Mouse (Mus musculus): Measurements from ENCODE around the gene Ift122. TPM values are rescaled to one million over a fixed set of nuclear protein-coding genes. Genes with fewer than 3 reads are reported as not detected.

Gene Ift122
- polyA plus RNA-seq, 1 experiment from 2014 or later = 2.2 TPM

DNA sequence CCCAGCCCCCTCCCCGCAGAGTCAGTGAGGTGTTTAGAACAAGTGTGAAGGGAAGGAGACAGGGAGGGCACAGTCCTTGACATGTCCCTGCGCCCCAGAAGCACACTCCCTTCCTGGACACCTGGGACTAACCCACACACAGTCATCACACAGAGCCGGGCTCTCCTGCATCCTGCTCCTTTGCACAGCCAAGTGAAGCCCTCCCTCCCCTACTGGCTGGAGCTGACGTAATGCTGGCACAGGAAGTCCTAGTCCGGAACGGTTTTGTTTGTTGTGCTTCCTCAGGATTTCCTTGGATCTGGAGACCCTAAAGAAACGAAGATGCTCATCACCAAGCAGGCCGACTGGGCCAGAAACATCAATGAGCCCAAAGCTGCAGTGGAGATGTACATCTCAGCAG is 56.7 kb downstream of the Ift122 start:
- Histone ChIP-seq H3K4me3 (replicated peaks) (no peak overlapping the region), H3K4me2 (no peak overlapping the region), H3K27ac (replicated peaks) (no peak overlapping the region), H3K9me3 (replicated peaks) (no peaks in the 10 kb centered on the region), H3K36me3 (replicated peaks) (no peaks in the 10 kb centered on the region), H3K27me3 (no peaks in the 10 kb centered on the region), H3K4me1 (replicated peaks) (peaks cover 29% of the 10 kb centered on the region), H3K9ac (no peak overlapping the region)
- WGBS (ENCODE audit: insufficient replicate concordance) = 28% methylated on average over 8 of the region's 8 CpGs
- peak; percentile 32; the same call in 1 of the 2 replicates for ATAC-seq (ENCODE audit: insufficient read depth)

DNA sequence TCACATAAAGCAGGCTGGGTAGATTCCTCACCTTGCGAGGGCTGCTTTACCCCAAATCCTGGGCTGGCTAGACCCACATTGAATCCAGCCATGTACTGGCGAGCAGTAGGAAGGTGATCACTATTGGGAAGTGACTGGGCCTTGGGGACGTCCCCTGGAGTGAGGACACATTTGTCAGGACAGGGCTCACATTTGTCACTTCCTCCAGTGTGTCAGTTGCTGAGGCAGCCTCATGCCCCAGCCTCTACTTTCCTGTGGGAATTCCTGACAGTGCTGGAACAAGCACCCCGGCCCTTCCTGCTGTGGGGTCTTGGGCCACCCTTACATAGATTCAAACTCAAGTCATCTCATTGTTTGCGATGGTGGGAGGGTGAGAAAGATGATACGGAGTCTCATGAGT is 58.5 kb downstream of the Ift122 start:
- Histone ChIP-seq H3K27me3 (no peaks in the 10 kb centered on the region), H3K4me1 (replicated peaks) (peaks cover 29% of the 10 kb centered on the region), H3K9me3 (replicated peaks) (no peaks in the 10 kb centered on the region), H3K9ac (no peak overlapping the region), H3K4me3 (replicated peaks) (no peak overlapping the region), H3K4me2 (no peak overlapping the region), H3K36me3 (replicated peaks) (no peaks in the 10 kb centered on the region), H3K27ac (replicated peaks) (no peak overlapping the region)
- 62% methylated on average over 6 of the region's 6 CpGs for WGBS (ENCODE audit: insufficient replicate concordance)
- no peak for ATAC-seq (ENCODE audit: insufficient read depth)

DNA sequence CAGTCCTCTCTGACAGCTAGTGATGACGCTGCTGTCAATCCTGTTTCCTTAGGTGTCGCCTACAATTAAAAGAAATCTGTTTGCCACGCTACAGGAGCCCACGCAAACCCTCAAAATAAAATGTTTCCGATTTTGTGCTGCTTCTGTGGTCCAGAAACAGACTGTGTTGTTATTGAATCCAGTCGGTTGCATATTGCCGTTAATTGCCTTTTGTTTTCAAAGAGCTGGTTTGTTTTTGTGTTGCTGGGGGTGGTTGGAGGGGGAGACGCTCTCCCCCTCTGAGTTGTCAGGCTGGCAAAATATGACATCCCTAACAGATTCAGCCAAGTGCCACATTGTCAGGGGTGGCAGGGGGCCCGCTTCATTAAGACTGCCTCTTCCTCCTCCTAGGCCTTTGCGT is 60.2 kb downstream of the Ift122 start:
- Histone ChIP-seq H3K36me3 (replicated peaks) (no peaks in the 10 kb centered on the region), H3K4me2 (no peak overlapping the region), H3K9me3 (replicated peaks) (no peaks in the 10 kb centered on the region), H3K4me3 (replicated peaks) (no peak overlapping the region), H3K27me3 (no peaks in the 10 kb centered on the region), H3K9ac (no peak overlapping the region), H3K4me1 (replicated peaks) (peaks cover 27% of the 10 kb centered on the region), H3K27ac (replicated peaks) (no peak overlapping the region)
- WGBS (ENCODE audit: insufficient replicate concordance) = 72% methylated on average over 10 of the region's 10 CpGs
- ATAC-seq (ENCODE audit: insufficient read depth) = no peak

DNA sequence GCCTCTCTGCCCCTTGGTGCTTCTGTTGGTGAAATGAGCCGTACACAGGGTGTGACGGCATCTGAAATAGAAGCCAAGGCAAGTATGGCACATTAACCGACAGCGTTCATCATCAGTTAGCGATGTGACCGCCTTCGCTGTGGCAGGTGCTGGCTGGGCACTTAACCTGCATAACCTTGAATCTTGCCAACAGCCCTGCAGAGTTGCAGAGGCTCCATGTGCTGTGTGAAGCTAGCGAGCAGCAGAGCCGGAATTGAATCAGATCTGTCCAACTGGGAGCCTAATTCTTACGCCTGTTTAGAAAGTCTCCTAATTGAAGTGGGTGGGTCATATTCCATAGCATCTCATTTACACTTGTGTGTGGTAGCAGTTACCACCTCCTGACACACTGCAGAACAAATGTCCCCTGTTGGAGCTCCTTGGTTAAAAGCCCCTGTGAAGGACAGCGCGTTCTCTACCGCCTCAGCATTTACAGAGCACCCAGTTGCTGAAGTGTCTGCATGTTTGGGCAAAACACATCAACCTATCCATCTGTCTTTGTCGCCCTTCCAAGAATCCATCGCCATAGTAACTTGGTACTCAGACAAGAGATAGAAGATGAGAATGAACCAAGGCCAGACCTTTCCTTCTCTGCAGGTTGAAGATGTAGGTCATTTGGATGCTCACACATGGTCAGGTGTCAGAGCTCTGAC is 61.4 kb downstream of the Ift122 start:
- no peak overlapping the region for H3K27ac ChIP-seq (replicated peaks)
- no peak overlapping the region for H3K4me3 ChIP-seq (replicated peaks)
- WGBS (ENCODE audit: insufficient replicate concordance) = 83% methylated on average over 15 of the region's 15 CpGs
- no peaks in the 10 kb centered on the region for H3K9me3 ChIP-seq (replicated peaks)
- no peaks in the 10 kb centered on the region for H3K27me3 ChIP-seq
- no peaks in the 10 kb centered on the region for H3K36me3 ChIP-seq (replicated peaks)
- no peak overlapping the region for H3K9ac ChIP-seq
- ATAC-seq (ENCODE audit: insufficient read depth) = no peak
- no peak overlapping the region for H3K4me2 ChIP-seq
- peaks cover 18% of the 10 kb centered on the region; the same call in 1 of the 2 replicates for H3K4me1 ChIP-seq (replicated peaks)

DNA sequence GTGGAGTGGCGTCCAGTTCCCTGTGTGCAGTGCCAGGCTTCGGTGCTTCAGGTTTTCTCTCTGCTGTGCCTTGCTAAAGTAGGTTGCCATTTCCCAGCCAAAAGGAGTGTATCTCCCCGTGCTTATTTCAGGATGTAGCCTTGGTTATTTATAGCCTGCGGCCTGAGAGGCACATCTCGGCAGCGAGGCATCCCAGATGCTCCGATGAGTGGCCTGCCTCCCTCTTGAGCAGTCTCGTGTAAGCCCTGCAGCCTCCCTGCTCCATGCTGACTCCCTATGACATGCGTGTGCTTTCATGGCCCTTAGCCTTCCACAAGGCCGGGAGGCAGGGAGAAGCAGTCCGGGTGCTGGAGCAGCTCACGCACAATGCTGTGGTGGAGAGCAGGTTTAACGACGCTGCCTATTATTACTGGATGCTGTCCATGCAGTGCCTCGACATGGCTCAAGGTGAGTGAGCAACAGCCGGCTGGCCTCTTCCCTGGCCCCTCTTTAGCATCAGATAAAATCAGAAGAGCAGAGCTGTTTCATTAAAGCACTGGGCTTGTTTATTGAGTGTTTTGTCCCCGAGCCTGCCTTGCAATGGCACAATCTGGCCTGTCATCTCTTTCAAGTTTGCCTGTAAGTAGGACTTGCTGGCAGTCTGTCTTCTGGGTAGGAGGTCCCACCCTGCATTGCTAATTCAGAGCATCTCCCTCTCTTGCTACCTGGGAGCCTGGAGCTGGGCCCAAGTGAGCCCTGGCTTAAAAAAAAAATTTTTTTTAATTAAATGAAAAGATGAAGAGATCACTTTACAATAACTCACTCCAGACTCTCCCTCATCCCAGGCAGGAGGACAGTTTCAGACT is 62.6 kb downstream of the Ift122 start:
- 0 out of 2 replicates have a peak, but pooled peaks cover 9% of the 10 kb centered on the region for H3K4me1 ChIP-seq (replicated peaks)
- no peak overlapping the region for H3K27ac ChIP-seq (replicated peaks)
- ATAC-seq (ENCODE audit: insufficient read depth) = no peak
- 43% methylated on average over 17 of the region's 17 CpGs for WGBS (ENCODE audit: insufficient replicate concordance)
- H3K27me3 ChIP-seq = no peaks in the 10 kb centered on the region
- H3K4me2 ChIP-seq = no peak overlapping the region
- H3K9ac ChIP-seq = no peak overlapping the region
- no peak overlapping the region for H3K4me3 ChIP-seq (replicated peaks)
- no peaks in the 10 kb centered on the region for H3K36me3 ChIP-seq (replicated peaks)
- H3K9me3 ChIP-seq (replicated peaks) = no peaks in the 10 kb centered on the region

DNA sequence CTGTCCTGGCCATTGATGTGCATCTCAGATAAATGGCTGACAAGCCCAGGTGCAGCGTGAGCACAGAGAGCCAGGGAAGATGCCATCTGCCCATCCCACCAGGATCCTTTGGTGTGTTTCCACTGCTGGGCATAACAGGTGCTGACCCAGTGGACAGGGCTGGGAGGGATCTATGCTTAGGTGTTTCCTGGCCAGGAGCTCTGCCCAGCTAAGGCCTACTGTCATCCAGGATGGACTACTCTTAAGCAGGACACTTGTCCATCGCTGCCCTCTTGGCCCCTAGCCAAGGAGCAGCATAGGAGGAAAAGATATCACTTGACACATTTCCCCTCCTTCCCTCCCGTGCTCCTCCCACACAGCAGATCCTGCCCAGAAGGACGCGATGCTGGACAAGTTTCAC is 63.3 kb downstream of the Ift122 start:
- 67% methylated on average over 5 of the region's 5 CpGs for WGBS (ENCODE audit: insufficient replicate concordance)
- H3K4me2 ChIP-seq = no peak overlapping the region
- H3K9me3 ChIP-seq (replicated peaks) = no peaks in the 10 kb centered on the region
- no peaks in the 10 kb centered on the region for H3K27me3 ChIP-seq
- H3K27ac ChIP-seq (replicated peaks) = no peak overlapping the region
- 0 out of 2 replicates have a peak, but pooled peaks cover 9% of the 10 kb centered on the region for H3K4me1 ChIP-seq (replicated peaks)
- no peaks in the 10 kb centered on the region for H3K36me3 ChIP-seq (replicated peaks)
- no peak overlapping the region for H3K4me3 ChIP-seq (replicated peaks)
- no peak for ATAC-seq (ENCODE audit: insufficient read depth)
- no peak overlapping the region for H3K9ac ChIP-seq

DNA sequence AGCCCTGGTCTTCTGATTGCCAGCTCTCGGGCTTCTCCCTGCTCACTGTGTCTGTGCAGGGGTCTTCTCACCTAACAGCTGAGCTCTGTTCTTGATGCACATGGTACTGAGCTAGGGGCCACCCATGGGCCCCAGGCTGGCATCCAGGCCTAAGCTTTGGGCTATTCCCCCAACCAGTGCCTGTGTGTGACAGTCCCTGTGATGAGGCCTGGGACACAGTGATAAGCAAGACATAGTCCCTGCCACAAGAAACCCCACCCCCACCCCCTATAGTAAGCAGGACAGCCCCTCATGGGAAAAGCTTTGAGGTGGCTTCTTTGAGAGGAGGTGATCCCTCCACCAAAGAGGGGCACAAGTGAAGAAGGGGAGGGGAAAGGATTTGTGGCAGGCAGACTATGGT is 65.3 kb downstream of the Ift122 start:
- H3K4me1 ChIP-seq (replicated peaks) = 0 out of 2 replicates have a peak, but pooled peaks cover 9% of the 10 kb centered on the region
- no peaks in the 10 kb centered on the region for H3K36me3 ChIP-seq (replicated peaks)
- H3K4me3 ChIP-seq (replicated peaks) = no peak overlapping the region
- no peak; the same call in 1 of the 2 replicates for ATAC-seq (ENCODE audit: insufficient read depth)
- WGBS (ENCODE audit: insufficient replicate concordance) = 52% methylated on average over 1 of the region's 1 CpGs
- no peaks in the 10 kb centered on the region for H3K9me3 ChIP-seq (replicated peaks)
- H3K9ac ChIP-seq = no peak overlapping the region
- H3K27ac ChIP-seq (replicated peaks) = no peak overlapping the region
- H3K4me2 ChIP-seq = no peak overlapping the region
- H3K27me3 ChIP-seq = no peaks in the 10 kb centered on the region

DNA sequence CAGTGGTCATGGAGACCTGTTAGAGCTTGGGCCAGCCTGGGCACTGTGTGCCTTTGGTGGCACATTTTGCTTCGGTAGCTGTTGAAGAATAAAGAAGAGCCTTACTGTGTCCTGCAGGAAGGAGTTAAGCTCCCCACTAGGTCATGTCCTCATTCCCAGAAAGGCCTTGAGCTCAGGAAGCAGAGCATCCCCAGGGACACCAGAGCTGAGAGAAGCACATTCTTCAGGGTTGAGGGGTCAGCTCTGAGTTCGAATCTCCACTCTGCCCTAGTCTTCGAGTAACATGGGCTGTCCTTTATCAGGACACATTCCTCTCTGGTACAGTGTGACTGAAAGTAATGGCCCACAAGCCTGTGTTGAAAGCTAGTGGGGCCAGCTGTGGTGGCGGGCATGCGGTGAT is 66.6 kb downstream of the Ift122 start:
- H3K27me3 ChIP-seq = no peaks in the 10 kb centered on the region
- H3K4me1 ChIP-seq (replicated peaks) = 0 out of 2 replicates have a peak, but pooled peaks cover 9% of the 10 kb centered on the region
- WGBS (ENCODE audit: insufficient replicate concordance) = 69% methylated on average over 5 of the region's 5 CpGs
- ATAC-seq (ENCODE audit: insufficient read depth) = no peak
- no peak overlapping the region for H3K4me2 ChIP-seq
- H3K9ac ChIP-seq = no peak overlapping the region
- no peaks in the 10 kb centered on the region for H3K9me3 ChIP-seq (replicated peaks)
- no peak overlapping the region for H3K27ac ChIP-seq (replicated peaks)
- no peak overlapping the region for H3K4me3 ChIP-seq (replicated peaks)
- H3K36me3 ChIP-seq (replicated peaks) = no peaks in the 10 kb centered on the region

DNA sequence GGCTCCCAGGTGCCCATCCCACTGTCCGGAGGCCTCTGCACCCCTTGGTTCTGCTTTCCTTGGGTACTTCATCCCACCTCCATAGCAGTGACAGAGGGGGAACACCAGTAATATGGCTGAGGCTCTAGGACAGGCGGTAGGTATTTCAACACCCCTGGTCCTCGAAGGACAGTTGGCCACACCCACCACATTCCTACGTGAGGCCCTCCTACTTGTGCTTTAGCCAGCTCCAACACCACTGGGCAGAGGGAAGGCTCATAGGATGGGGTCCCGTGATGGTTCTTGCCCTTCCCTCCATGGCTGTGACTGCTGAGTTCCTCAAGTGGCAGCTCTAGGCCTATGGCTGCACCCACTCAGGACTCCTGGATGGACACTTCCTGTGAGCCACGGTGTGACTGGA is 71.6 kb downstream of the Ift122 start:
- Histone ChIP-seq H3K4me1 (replicated peaks) (no peaks in the 10 kb centered on the region), H3K36me3 (replicated peaks) (no peaks in the 10 kb centered on the region), H3K9ac (no peak overlapping the region), H3K27ac (replicated peaks) (no peak overlapping the region), H3K4me3 (replicated peaks) (no peak overlapping the region), H3K9me3 (replicated peaks) (no peaks in the 10 kb centered on the region), H3K4me2 (no peak overlapping the region), H3K27me3 (no peaks in the 10 kb centered on the region)
- WGBS (ENCODE audit: insufficient replicate concordance) = 46% methylated on average over 6 of the region's 6 CpGs
- ATAC-seq (ENCODE audit: insufficient read depth) = no peak

DNA sequence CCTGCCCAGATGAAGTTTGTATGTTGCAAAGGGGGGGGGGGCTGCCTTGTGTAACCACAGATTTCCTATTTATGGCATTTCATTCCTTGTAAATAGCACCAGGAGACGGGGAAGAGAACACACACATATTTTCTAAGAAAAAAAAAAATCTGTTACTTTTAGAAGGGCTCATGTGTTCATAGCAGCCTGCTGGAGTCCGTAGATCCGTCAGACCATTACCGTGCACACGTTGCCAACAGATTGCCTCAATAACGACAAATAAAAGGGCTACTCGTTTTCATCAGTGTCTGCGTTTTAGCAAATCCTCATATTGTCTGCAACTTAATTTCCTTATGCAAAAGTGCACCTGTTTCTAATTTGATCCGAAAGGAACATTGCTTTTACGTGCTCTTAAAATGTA is 73.1 kb downstream of the Ift122 start:
- Histone ChIP-seq H3K36me3 (replicated peaks) (no peaks in the 10 kb centered on the region), H3K4me1 (replicated peaks) (no peaks in the 10 kb centered on the region), H3K4me3 (replicated peaks) (no peak overlapping the region), H3K9me3 (replicated peaks) (no peaks in the 10 kb centered on the region), H3K27me3 (no peaks in the 10 kb centered on the region), H3K4me2 (no peak overlapping the region), H3K27ac (replicated peaks) (no peak overlapping the region), H3K9ac (no peak overlapping the region)
- no peak for ATAC-seq (ENCODE audit: insufficient read depth)
- WGBS (ENCODE audit: insufficient replicate concordance) = 75% methylated on average over 10 of the region's 10 CpGs

All from liver, embryonic 15.5 days (tissue).